Mouse (Mus musculus) 416B (cell line): Measurements from ENCODE around the gene Olfr194.
"Not testable (repeated sequence)": the region's sequence is repeated elsewhere in the genome, so short reads cannot be mapped to it uniquely, and the experiment has no call there.

Experiments
- DNase-seq: peaks from one replicate; pipeline ENCODE4 v3.0.0; 2011; ENCODE audit warnings: low read depth

Gene Olfr194

DNA sequence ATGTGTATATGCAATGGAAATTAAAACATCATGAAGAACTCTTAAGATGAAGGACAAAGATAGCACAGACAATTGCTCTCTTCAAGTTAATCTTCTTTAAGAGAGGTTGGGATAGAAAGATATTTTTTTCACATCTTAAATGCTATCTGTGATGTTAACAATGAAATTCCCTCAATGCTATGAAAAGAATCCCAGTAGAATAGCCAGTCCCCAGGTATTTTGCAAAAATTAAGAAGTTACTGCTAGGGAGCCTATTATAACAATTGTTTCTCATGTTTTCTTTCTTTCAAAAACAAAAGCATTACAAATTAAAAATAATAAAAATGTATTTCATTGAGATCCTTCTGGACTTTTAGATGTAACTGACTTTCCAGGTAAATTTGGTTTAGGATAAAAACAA lies at the start of gene Olfr194:
Olfr194 (minus strand) TSS at position 101 of the 400 bp plus-strand sequence.
- no peak for DNase-seq

DNA sequence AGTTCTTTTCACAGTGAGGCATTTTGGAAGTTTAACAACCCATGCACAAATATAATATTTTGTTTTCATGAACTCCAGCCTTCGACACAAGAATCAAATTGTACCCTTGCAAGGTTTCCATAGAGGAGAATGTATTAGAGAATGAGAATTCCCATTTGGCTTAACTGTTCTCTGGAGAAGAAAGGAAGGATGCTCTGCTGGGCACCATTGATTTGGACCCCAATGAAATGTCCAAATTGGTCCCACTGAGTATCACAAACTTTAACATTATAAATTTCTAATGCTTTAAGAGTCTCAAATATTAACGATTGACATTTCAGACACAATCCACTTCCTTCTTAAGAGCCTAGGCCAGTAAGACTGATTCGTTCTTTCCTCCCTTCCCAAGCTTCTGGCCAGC lies 49.5 kb upstream of the Olfr194 start, which contains the start of gene Olfr196:
Olfr196 (minus strand) TSS at position 101 of the 400 bp plus-strand sequence.
- DNase-seq, result no peak

DNA sequence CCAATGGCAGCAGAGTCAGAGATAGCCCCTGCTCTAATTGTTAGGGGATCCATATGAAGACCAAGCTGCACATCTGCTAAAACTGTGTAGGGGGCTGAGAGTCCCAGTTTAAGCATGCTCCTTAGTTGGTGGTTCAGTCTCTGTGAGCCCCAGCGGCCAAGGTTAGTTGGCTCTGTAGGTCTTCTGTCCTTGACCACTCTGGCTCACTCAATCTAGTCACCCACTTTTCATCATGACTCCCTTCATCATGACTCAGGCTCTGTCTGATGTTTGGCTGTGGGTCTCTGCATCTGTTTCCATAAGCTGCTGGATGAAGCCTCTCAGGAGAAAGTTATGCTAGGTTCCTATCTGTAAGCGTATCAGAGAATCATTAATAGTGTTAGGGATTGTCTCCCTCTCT lies 31.1 kb upstream of the Olfr194 start:
- DNase-seq, result no peak

DNA sequence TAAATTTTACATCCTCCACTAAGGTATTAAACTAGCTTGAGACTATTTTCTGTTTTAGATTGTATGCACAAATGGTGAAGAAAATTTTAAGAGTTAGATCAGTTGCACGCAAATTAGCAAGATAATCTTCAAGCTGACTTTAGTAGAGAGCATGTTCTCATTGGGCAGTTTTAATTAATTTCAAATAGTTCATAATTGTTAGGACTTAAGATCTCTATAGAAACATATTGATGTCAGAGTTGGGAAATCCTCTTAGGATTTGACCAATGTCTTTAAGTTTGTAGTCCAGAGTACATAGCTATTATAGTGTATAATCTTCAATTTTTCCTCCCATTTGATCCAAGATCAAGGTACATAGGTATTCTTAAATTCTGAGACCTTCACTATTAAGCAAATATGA lies 25.9 kb upstream of the Olfr194 start, which contains the start of gene Olfr195:
Olfr195 (plus strand) TSS at position 301 of the 400 bp plus-strand sequence.
- no peak for DNase-seq

GRCm38 (mm10) chr16:59141105-59141504 lies 20.2 kb upstream of the Olfr194 start:
- no peak for DNase-seq

- no peak for DNase-seq
Observed at GRCm38 (mm10) chr16:59130740-59131139, 9.9 kb upstream of the Olfr194 start.

GRCm38 (mm10) chr16:59111781-59112180 lies 9.1 kb downstream of the Olfr194 start, which contains the start of gene Olfr193:
Gene Olfr193, minus strand, starts transcription at chr16:59111881.
- DNase-seq, result no peak

GRCm38 (mm10) chr16:59108522-59108921 lies 12.3 kb downstream of the Olfr194 start:
- peak; percentile 84 for DNase-seq

DNA sequence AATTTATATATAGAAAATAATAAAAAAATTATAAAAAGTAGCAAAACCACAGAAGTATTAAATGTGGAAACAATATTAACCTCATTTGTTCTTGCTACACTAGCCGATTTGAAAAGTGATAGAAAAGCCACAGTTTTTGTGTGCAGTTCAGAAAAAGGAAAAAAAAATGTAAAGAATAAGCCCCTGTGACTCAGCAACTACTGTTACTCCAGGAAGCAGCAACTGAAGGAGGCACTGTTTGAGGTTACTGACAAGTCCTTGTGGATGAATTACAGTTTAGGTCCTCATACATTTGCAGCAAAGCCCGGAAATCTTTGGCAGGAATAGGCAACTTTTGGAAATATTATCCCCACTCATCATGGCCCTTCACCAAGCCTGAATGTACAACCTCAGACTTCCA lies 15.6 kb downstream of the Olfr194 start:
- DNase-seq, result peak; percentile 92

DNA sequence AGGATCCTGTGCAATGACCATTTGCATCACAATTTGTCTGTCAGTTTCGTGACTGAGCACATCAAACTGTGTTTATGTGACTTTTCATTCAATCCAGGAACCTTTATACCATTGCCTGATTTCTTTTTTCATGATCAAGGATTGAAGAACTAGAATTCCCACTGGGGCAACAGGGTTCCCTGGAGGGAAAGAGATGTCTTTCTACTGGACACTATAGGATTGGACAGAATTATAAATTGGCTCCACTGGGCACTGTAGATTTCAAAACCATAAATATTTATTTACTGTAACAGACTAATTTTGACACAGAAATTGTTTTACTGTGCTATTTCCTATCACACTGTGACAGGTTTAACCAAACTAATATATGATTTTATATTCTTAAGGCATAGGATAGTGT lies 31.1 kb downstream of the Olfr194 start, which contains the start of gene Olfr191:
Olfr191 (minus strand) TSS at position 101 of the 400 bp plus-strand sequence.
- not testable (repeated sequence) for DNase-seq

DNA sequence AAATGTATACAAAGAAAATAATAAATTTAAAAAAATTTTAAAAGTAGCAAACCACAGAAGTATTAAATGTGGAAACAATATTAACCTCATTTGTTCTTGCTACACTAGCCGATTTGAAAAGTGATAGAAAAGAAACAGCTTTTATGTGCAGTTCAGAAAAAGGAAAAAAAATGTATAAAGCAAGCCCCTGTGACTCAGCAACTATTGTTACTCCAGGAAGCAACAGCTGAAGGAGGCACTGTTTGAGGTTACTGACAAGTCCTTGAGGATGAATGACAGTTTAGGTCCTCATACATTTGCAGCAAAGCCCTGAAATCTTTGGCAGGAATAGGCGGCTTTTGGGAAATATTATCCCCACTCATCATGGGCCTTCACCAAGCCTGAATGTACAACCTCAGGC lies 39.8 kb downstream of the Olfr194 start:
- DNase-seq, result peak; percentile 79

DNA sequence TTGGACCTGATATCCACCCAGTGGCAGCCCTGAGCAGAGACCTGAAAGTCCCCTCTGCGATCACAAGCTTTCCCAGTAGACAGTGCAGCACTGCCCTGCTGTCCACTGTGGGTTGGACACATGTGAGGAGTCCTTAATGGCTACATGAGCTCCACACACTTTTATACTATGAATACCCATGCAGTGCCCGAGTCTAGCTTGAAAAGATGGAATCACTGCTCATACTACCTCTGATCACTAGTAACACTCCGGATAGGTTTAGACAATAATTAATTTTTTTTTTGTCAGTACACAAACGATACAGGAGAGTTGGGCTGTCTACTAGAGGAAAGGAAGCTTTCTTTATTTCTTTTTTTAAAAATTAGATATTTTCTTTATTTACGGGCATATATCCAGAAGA lies 43.0 kb downstream of the Olfr194 start, which contains the start of gene Olfr190:
Olfr190 (minus strand) TSS at position 101 of the 400 bp plus-strand sequence.
- no peak for DNase-seq

DNA sequence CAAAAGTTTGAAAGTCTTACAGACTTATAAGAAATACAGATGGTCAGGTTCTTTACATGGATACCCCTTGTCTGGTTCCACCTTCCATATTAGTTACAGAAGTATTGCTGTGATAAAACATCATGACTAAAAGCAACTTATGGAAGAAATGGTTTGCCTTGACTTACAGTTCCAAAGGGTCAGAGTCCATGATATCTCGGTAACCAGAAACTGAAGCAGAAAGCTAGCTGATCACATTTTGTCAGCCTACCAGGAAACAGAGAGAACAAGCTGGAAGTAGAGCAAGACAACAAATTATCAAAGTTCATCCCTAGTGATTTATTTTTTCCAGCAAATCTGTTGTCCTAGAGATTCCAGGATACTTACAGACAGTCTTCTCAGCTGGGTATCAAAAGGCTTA lies 47.3 kb downstream of the Olfr194 start:
- DNase-seq, result no peak

DNA sequence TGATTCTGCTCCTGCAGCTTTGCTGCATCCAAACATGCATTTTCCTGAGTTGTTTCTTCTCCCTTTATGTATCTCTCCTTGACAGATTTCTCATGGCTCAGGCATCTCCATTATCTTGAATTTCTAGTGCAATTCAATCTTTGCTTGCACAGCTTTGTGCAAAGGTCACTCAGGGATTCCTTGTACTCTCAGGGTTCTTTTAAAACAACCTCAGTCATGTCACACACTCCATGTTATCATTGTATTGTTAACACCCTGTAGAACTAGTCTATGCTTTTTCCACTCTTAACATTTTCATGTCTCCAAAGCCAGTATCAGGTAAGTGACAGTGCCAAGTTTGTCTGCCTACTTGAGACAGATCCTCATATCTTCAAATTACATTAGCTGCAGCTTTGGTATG lies 49.1 kb downstream of the Olfr194 start:
- DNase-seq, result no peak
